In the genomic region with DNA sequence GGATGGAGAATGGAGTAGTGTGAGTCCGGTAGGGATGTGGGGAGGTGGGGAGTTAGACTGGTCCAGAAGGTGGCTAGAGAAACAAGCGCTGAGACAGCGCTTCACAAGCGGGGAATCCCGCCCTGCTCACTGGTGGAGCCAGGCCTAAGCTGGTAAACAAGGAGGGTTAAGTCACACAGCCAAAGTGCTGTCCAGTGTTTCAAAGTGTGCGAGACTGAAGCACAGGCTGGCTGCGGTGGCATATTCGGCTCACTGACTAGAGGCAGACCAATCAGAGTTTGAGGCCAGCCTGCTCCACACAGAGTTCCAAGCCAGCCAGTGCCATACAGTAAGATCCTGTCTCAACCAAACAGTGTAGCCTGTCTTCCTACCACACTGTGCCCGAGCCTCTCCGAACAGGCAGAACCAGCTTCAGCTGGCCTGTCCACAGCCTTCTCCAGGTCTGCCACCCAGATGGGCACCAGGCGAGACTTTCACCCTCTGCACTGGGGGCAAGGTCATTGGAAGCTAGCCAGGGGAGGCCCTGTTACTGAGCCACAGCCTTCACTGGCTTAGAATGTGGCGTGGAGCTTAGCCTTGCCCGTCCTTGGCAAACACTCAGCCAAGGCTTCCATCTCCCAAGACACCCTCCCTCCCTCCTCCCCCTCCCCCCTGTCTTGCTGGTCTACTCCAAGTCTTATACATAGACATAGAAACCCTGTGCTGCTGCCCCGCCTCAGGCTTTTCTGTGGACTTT, we compare ENCODE assay signal across 8 mouse cellular contexts.
DNase-seq lines count a peak whose midpoint lies in the region; ATAC-seq and TF ChIP-seq lines count a peak whose summit lies in the region.

No protein-coding gene starts in this region.

- H3K9ac ChIP-seq in lung, postnatal 0 days (replicated peaks; ENCODE audit: low read depth), result no peak overlapping the region
- H3K9ac ChIP-seq in heart, embryonic 12.5 days, result peak overlapping the region; percentile 7; the same call in 1 of the 2 replicates

- no peak for TF ChIP-seq CTCF in lung, postnatal 0 days (IDR thresholded peaks at IDR 0.05)

- H3K27ac ChIP-seq in lung, postnatal 0 days (ENCODE audit: low read length), result peak overlapping the region; percentile 33; the same call in 1 of the 2 replicates
- peak overlapping the region; percentile 10 for H3K27ac ChIP-seq in heart, embryonic 12.5 days (ENCODE audit: poor library complexity, severe bottlenecking)

- TF ChIP-seq EP300 in lung, postnatal 0 days (IDR thresholded peaks at IDR 0.05), result no peak

- no peaks in the 10 kb centered on the region for H3K9me3 ChIP-seq in lung, postnatal 0 days (ENCODE audit: low read length)
- H3K9me3 ChIP-seq in heart, embryonic 12.5 days (replicated peaks), result no peaks in the 10 kb centered on the region

- 58% methylated on average over 14 of the region's 14 CpGs for WGBS in lung, postnatal 0 days
- 76% methylated on average over 14 of the region's 14 CpGs for WGBS in heart, embryonic 12.5 days

- no peak for ATAC-seq in lung, postnatal 0 days
- ATAC-seq in heart, embryonic 12.5 days (ENCODE audit: insufficient number of reproducible peaks, low FRiP score), result no peak

- no peaks in the 10 kb centered on the region for H3K27me3 ChIP-seq in lung, postnatal 0 days (replicated peaks; ENCODE audit: insufficient read depth, low read length)
- H3K27me3 ChIP-seq in heart, embryonic 12.5 days (replicated peaks), result no peaks in the 10 kb centered on the region

- H3K4me2 ChIP-seq in lung, postnatal 0 days (replicated peaks; ENCODE audit: low read depth, low read length), result no peak overlapping the region
- no peak overlapping the region for H3K4me2 ChIP-seq in heart, embryonic 12.5 days

- DNase-seq in lung, postnatal 0 days (ENCODE audit: low spot score), result no peak
- no peak for DNase-seq in lung, postnatal 36 days
- peak; percentile 92 to 94 for DNase-seq in adrenal gland, postnatal 36 days
- peak; percentile 94 for DNase-seq in kidney, postnatal 14 days
- no peak for DNase-seq in embryo, embryonic 10.5 days (ENCODE audit: low spot score)
- DNase-seq in layer of hippocampus, postnatal 36 days, result no peak
- no peak for DNase-seq in right cerebral cortex, postnatal 4 days

- H3K4me3 ChIP-seq in lung, postnatal 0 days (ENCODE audit: low read depth, low read length), result no peak overlapping the region
- H3K4me3 ChIP-seq in heart, embryonic 12.5 days, result no peak overlapping the region

- peaks cover 20% of the 10 kb centered on the region; the same call in 1 of the 2 replicates for H3K4me1 ChIP-seq in lung, postnatal 0 days (ENCODE audit: insufficient read depth, low read depth, low read length)
- H3K4me1 ChIP-seq in heart, embryonic 12.5 days (replicated peaks), result peaks cover 65% of the 10 kb centered on the region

- H3K36me3 ChIP-seq in lung, postnatal 0 days (ENCODE audit: insufficient read depth, low read length), result no peaks in the 10 kb centered on the region
- no peaks in the 10 kb centered on the region for H3K36me3 ChIP-seq in heart, embryonic 12.5 days

Comparison
In these comparisons a context has a peak if more than half of its experiments do, and no peak if none do; other contexts are left out.
1. DNase-seq: peak in adrenal gland, postnatal 36 days (2 of 2) and kidney, postnatal 14 days (single experiment); none in lung, postnatal 0 days (single experiment), lung, postnatal 36 days (single experiment), embryo, embryonic 10.5 days (single experiment), layer of hippocampus, postnatal 36 days (0 of 2) and right cerebral cortex, postnatal 4 days (single experiment).